Mouse (Mus musculus) forebrain, embryonic 15.5 days (tissue): ENCODE data around the gene Cabp7. TPM values are rescaled to one million over a fixed set of nuclear protein-coding genes. Genes with fewer than 3 reads are reported as not detected.

Source experiments
- ATAC-seq: fragments of 200-750 bp; cut with Nextera tagmentation; replicated peaks from 2 replicates; pipeline ENCODE4 v1.8.0; 2017; ENCODE audit warnings: mild to moderate bottlenecking, moderate TSS enrichment, moderate library complexity
- H3K27ac ChIP-seq: fragments of 300-500 bp; sonication (generic); replicated peaks from 2 replicates; pipeline ENCODE4 v1.5.1; 2015; ENCODE audit warnings: mild to moderate bottlenecking, inconsistent platforms
- H3K27me3 ChIP-seq: fragments of 300-500 bp; sonication (generic); 2 replicates; pipeline ENCODE4 v1.6.1; 2015; ENCODE audit warnings: inconsistent platforms
- H3K36me3 ChIP-seq: fragments of 300-500 bp; sonication (generic); 2 replicates; pipeline ENCODE4 v1.6.1; 2015; ENCODE audit warnings: mild to moderate bottlenecking, inconsistent platforms
- H3K4me1 ChIP-seq: fragments of 300-500 bp; sonication (generic); 2 replicates; pipeline ENCODE4 v1.6.1; 2015; ENCODE audit warnings: inconsistent platforms
- H3K4me2 ChIP-seq: fragments of 300-500 bp; sonication (generic); replicated peaks from 2 replicates; pipeline ENCODE4 v1.6.1; 2015; ENCODE audit warnings: mild to moderate bottlenecking, inconsistent platforms
- H3K4me3 ChIP-seq: fragments of 300-500 bp; sonication (generic); 2 replicates; pipeline ENCODE4 v1.5.1; 2015; ENCODE audit warnings: mild to moderate bottlenecking, inconsistent platforms
- H3K9ac ChIP-seq: fragments of 300-500 bp; sonication (generic); replicated peaks from 2 replicates; pipeline ENCODE4 v1.6.1; 2015; ENCODE audit warnings: mild to moderate bottlenecking, inconsistent platforms
- H3K9me3 ChIP-seq: fragments of 300-500 bp; sonication (generic); 2 replicates; pipeline ENCODE4 v1.6.1; 2016; ENCODE audit warnings: inconsistent platforms
- WGBS: fragments of 180-500 bp; shearing (Covaris S2); methylation state at CpG from one replicate; pipeline ENCODE4 v1.1.7; 2015; ENCODE audit warnings: mixed read lengths; 5-methylcytosine and 5-hydroxymethylcytosine counted together
- polyA plus RNA-seq: library from polyadenylated mRNA; unstranded; fragments of >200 nt; fragmentation: Nextera tagmentation; extraction: Ambion mirVana; gene quantifications from 2 replicates; pipeline ENCODE4 v1.2.1, GENCODE M21; 2015

Cabp7 gene
- 1.3 and 1.8 TPM in 2 replicates for polyA plus RNA-seq

GRCm38 (mm10) chr11:4746733-4747132 is at the start of gene Cabp7:
Gene Cabp7, minus strand, starts transcription at chr11:4746778.
- peak within 1 kb of the TSS; percentile 53 for H3K4me3 ChIP-seq
- H3K9me3 ChIP-seq = no peaks in the 10 kb centered on the region
- peak within 1 kb of the TSS; percentile 54 for H3K9ac ChIP-seq
- H3K27ac ChIP-seq = no peak within 1 kb of the TSS
- H3K36me3 ChIP-seq = no peaks in the 10 kb centered on the region
- H3K4me1 ChIP-seq = peaks cover 27% of the 10 kb centered on the region
- WGBS = under 1% methylated on average over 41 of the region's 73 CpGs
- no peak for ATAC-seq
- peaks cover 62% of the 10 kb centered on the region for H3K27me3 ChIP-seq
- H3K4me2 ChIP-seq = peak within 1 kb of the TSS; percentile 97

GRCm38 (mm10) chr11:4793006-4793405 is 46.4 kb upstream of the Cabp7 start:
- Histone ChIP-seq H3K9ac (no peak overlapping the region), H3K27me3 (no peaks in the 10 kb centered on the region), H3K4me2 (no peak overlapping the region), H3K9me3 (no peaks in the 10 kb centered on the region), H3K4me1 (peaks cover 15% of the 10 kb centered on the region), H3K27ac (no peak overlapping the region), H3K4me3 (no peak overlapping the region), H3K36me3 (peaks cover 15% of the 10 kb centered on the region)
- WGBS = 4% methylated on average over 3 of the region's 3 CpGs
- ATAC-seq = no peak

GRCm38 (mm10) chr11:4791549-4791948 is 45.0 kb upstream of the Cabp7 start:
- H3K4me3 ChIP-seq = no peak overlapping the region
- no peak overlapping the region for H3K9ac ChIP-seq
- H3K4me1 ChIP-seq = peaks cover 15% of the 10 kb centered on the region
- WGBS = 15% methylated on average over 6 of the region's 6 CpGs
- no peaks in the 10 kb centered on the region for H3K9me3 ChIP-seq
- no peak overlapping the region for H3K4me2 ChIP-seq
- H3K27me3 ChIP-seq = no peaks in the 10 kb centered on the region
- H3K27ac ChIP-seq = no peak overlapping the region
- peaks cover 19% of the 10 kb centered on the region for H3K36me3 ChIP-seq
- ATAC-seq = no peak

- Histone ChIP-seq H3K9ac (no peak overlapping the region), H3K4me2 (no peak overlapping the region), H3K27me3 (no peaks in the 10 kb centered on the region), H3K9me3 (no peaks in the 10 kb centered on the region), H3K4me1 (peaks cover 15% of the 10 kb centered on the region), H3K27ac (no peak overlapping the region), H3K36me3 (peaks cover 33% of the 10 kb centered on the region), H3K4me3 (no peak overlapping the region)
- no peak for ATAC-seq
- 88% methylated on average over 5 of the region's 5 CpGs for WGBS
Measured at GRCm38 (mm10) chr11:4789691-4790090, 43.1 kb upstream of the Cabp7 start.

GRCm38 (mm10) chr11:4784629-4785142 is 38.1 kb upstream of the Cabp7 start:
- Histone ChIP-seq H3K9me3 (no peaks in the 10 kb centered on the region), H3K9ac (no peak overlapping the region), H3K27me3 (no peaks in the 10 kb centered on the region), H3K4me3 (no peak overlapping the region), H3K36me3 (peaks cover 55% of the 10 kb centered on the region), H3K4me2 (no peak overlapping the region), H3K4me1 (no peaks in the 10 kb centered on the region), H3K27ac (no peak overlapping the region)
- 81% methylated on average over 5 of the region's 5 CpGs for WGBS
- ATAC-seq = no peak

GRCm38 (mm10) chr11:4783116-4783515 is 36.5 kb upstream of the Cabp7 start:
- Histone ChIP-seq H3K4me2 (no peak overlapping the region), H3K27ac (no peak overlapping the region), H3K4me1 (no peaks in the 10 kb centered on the region), H3K27me3 (no peaks in the 10 kb centered on the region), H3K4me3 (no peak overlapping the region), H3K9ac (no peak overlapping the region), H3K36me3 (peaks cover 62% of the 10 kb centered on the region), H3K9me3 (no peaks in the 10 kb centered on the region)
- ATAC-seq = no peak
- 93% methylated on average over 3 of the region's 3 CpGs for WGBS

GRCm38 (mm10) chr11:4780927-4781326 is 34.3 kb upstream of the Cabp7 start:
- 88% methylated on average over 3 of the region's 3 CpGs for WGBS
- Histone ChIP-seq H3K36me3 (peaks cover 61% of the 10 kb centered on the region), H3K27me3 (no peaks in the 10 kb centered on the region), H3K4me2 (no peak overlapping the region), H3K9ac (no peak overlapping the region), H3K27ac (no peak overlapping the region), H3K4me1 (no peaks in the 10 kb centered on the region), H3K4me3 (no peak overlapping the region), H3K9me3 (no peaks in the 10 kb centered on the region)
- ATAC-seq = no peak

GRCm38 (mm10) chr11:4772925-4773324 is 26.3 kb upstream of the Cabp7 start:
- no peak for ATAC-seq
- H3K9me3 ChIP-seq = no peaks in the 10 kb centered on the region
- peaks cover 7% of the 10 kb centered on the region; the same call in 1 of the 2 replicates for H3K36me3 ChIP-seq
- no peaks in the 10 kb centered on the region for H3K27me3 ChIP-seq
- no peak overlapping the region for H3K4me3 ChIP-seq
- H3K4me1 ChIP-seq = peaks cover 11% of the 10 kb centered on the region; the same call in 1 of the 2 replicates
- no peak overlapping the region for H3K9ac ChIP-seq
- 0 out of 2 replicates have a peak overlapping the region, but pooled peaks have one; percentile 7 for H3K27ac ChIP-seq
- H3K4me2 ChIP-seq = no peak overlapping the region
- 29% methylated on average over 3 of the region's 3 CpGs for WGBS

GRCm38 (mm10) chr11:4771756-4772155 is 25.2 kb upstream of the Cabp7 start:
- no peak overlapping the region for H3K9ac ChIP-seq
- H3K4me2 ChIP-seq = no peak overlapping the region
- WGBS = 45% methylated on average over 7 of the region's 7 CpGs
- no peak overlapping the region for H3K27ac ChIP-seq
- H3K4me3 ChIP-seq = no peak overlapping the region
- ATAC-seq = no peak
- H3K27me3 ChIP-seq = no peaks in the 10 kb centered on the region
- H3K9me3 ChIP-seq = no peaks in the 10 kb centered on the region
- peaks cover 11% of the 10 kb centered on the region; the same call in 1 of the 2 replicates for H3K4me1 ChIP-seq
- peaks cover under 1% of the 10 kb centered on the region; the same call in 1 of the 2 replicates for H3K36me3 ChIP-seq

GRCm38 (mm10) chr11:4769881-4770280 is 23.3 kb upstream of the Cabp7 start:
- Histone ChIP-seq H3K27ac (peak overlapping the region; percentile 86), H3K36me3 (no peaks in the 10 kb centered on the region), H3K9me3 (no peaks in the 10 kb centered on the region), H3K4me3 (no peak overlapping the region), H3K9ac (no peak overlapping the region), H3K4me2 (no peak overlapping the region), H3K27me3 (no peaks in the 10 kb centered on the region), H3K4me1 (peaks cover 11% of the 10 kb centered on the region; the same call in 1 of the 2 replicates)
- WGBS = 95% methylated on average over 6 of the region's 6 CpGs
- no peak for ATAC-seq

- H3K9me3 ChIP-seq = no peaks in the 10 kb centered on the region
- no peaks in the 10 kb centered on the region for H3K36me3 ChIP-seq
- no peak overlapping the region for H3K4me2 ChIP-seq
- peak; percentile 42; the same call in 1 of the 2 replicates for ATAC-seq
- H3K4me3 ChIP-seq = no peak overlapping the region
- peak overlapping the region; percentile 86 for H3K27ac ChIP-seq
- H3K4me1 ChIP-seq = peaks cover 14% of the 10 kb centered on the region; the same call in 1 of the 2 replicates
- no peaks in the 10 kb centered on the region for H3K27me3 ChIP-seq
- H3K9ac ChIP-seq = no peak overlapping the region
- 50% methylated on average over 7 of the region's 7 CpGs for WGBS
Measured at GRCm38 (mm10) chr11:4769293-4769692, 22.7 kb upstream of the Cabp7 start.

- Histone ChIP-seq H3K4me2 (no peak overlapping the region), H3K27me3 (no peaks in the 10 kb centered on the region), H3K4me1 (peaks cover 14% of the 10 kb centered on the region; the same call in 1 of the 2 replicates), H3K9me3 (no peaks in the 10 kb centered on the region), H3K36me3 (no peaks in the 10 kb centered on the region), H3K27ac (peak overlapping the region; percentile 86), H3K4me3 (no peak overlapping the region), H3K9ac (no peak overlapping the region)
- WGBS = 67% methylated on average over 4 of the region's 4 CpGs
- ATAC-seq = no peak
Measured at GRCm38 (mm10) chr11:4768399-4768798, 21.8 kb upstream of the Cabp7 start.

- H3K9ac ChIP-seq = no peak overlapping the region
- H3K36me3 ChIP-seq = no peaks in the 10 kb centered on the region
- WGBS = 66% methylated on average over 5 of the region's 5 CpGs
- no peak for ATAC-seq
- H3K27me3 ChIP-seq = no peaks in the 10 kb centered on the region
- 0 out of 2 replicates have a peak overlapping the region, but pooled peaks have one; percentile 11 for H3K27ac ChIP-seq
- peaks cover 33% of the 10 kb centered on the region for H3K4me1 ChIP-seq
- H3K4me3 ChIP-seq = no peak overlapping the region
- no peaks in the 10 kb centered on the region for H3K9me3 ChIP-seq
- no peak overlapping the region for H3K4me2 ChIP-seq
Measured at GRCm38 (mm10) chr11:4764476-4764875, 17.9 kb upstream of the Cabp7 start.
